Mouse (Mus musculus) heart, adult 11 months (tissue): ENCODE data around the gene Maip1.
A peak's percentile ranks its signal among the peaks of the same experiment; 100 is the strongest.

ENCODE experiments used
- DNase-seq: peaks from one replicate; pipeline ENCODE4 v3.0.0; 2022

Maip1 gene

GRCm38 (mm10) chr1:57406187-57407151, at the start of gene Maip1, which contains the start of gene Tyw5:
Gene Maip1 (plus strand): TSS chr1:57406328.
Gene Tyw5 (minus strand): TSS chr1:57407101.
- DNase-seq, result peak; percentile 98

DNA sequence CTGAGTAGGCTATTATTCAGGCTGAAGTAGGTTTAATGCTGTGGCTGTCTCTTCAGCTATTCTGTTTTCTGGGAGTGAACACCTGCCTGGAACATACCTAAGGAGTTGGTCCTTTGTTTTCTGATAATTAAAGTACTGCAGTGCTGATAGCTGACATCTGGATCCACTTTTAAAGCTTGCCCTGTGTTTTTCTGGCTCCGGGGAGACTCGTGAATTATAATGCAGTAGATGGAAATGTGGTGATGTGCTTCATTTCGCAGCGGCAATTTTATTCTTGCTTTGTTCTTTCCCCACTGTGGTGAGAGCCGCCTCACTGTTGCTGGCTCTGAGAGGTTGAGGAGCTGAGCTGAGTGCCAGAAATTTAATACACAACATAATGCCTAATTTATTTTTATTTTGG, 47.6 kb upstream of the Maip1 start:
- DNase-seq, result no peak

GRCm38 (mm10) chr1:57367446-57367845, 38.7 kb upstream of the Maip1 start:
- DNase-seq, result no peak

- DNase-seq, result no peak
Observed at GRCm38 (mm10) chr1:57369111-57369510, 37.0 kb upstream of the Maip1 start.

GRCm38 (mm10) chr1:57370451-57370850, 35.7 kb upstream of the Maip1 start:
- DNase-seq, result no peak

GRCm38 (mm10) chr1:57375276-57375675, 30.9 kb upstream of the Maip1 start:
- no peak for DNase-seq

DNA sequence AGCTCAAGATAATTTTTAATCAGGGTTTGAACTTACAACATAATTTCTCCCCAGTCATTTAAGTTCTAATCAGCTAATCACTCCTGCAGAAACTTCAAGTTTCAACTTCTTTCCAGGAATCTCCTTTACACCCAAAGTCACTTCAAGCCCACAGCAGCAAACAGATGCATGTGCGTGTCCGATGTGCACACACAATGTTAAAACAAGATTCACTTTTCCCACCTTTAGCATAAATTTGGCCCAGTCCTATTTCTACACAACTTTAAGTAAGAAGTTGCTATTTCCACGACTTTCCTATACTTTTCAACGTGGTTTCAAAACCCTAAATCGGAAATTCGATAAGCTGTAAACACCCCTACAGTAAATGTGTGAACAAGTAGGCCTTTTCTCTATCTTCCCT, 29.3 kb upstream of the Maip1 start:
- DNase-seq, result no peak

GRCm38 (mm10) chr1:57377376-57378341, 28.5 kb upstream of the Maip1 start, which contains the start of gene 1700066M21Rik:
Gene 1700066M21Rik (plus strand): TSS chr1:57377620.
- DNase-seq, result peak; percentile 99

GRCm38 (mm10) chr1:57386519-57386918, 19.6 kb upstream of the Maip1 start:
- DNase-seq, result no peak

- DNase-seq, result no peak
Observed at GRCm38 (mm10) chr1:57387876-57388275, 18.3 kb upstream of the Maip1 start.

GRCm38 (mm10) chr1:57388402-57389155, 17.5 kb upstream of the Maip1 start:
- DNase-seq, result peak; percentile 16

- DNase-seq, result no peak
Observed at GRCm38 (mm10) chr1:57390993-57391790, 14.9 kb upstream of the Maip1 start.

- DNase-seq, result peak; percentile 71
Observed at GRCm38 (mm10) chr1:57392417-57392816, 13.7 kb upstream of the Maip1 start.

DNA sequence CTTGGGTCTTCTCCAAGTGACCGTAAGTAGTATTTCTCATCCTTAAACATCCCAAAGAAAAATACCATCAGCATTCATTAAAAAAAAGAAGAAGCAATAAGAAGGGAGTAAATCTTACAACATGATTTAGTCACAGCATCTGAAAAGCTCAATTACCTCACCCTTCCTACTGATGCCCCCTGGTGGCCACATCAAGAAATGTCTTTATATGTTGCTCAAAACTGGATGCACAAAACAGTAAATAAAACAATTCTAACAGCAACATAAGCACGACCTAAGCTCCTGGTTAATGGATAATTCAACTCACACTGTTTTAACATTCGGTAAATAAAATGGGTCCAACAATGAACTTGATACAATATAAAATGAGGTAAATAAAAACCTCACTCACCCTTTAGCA, 12.1 kb upstream of the Maip1 start:
- no peak for DNase-seq

GRCm38 (mm10) chr1:57400321-57400720, 5.8 kb upstream of the Maip1 start:
- peak; percentile 19 for DNase-seq

DNA sequence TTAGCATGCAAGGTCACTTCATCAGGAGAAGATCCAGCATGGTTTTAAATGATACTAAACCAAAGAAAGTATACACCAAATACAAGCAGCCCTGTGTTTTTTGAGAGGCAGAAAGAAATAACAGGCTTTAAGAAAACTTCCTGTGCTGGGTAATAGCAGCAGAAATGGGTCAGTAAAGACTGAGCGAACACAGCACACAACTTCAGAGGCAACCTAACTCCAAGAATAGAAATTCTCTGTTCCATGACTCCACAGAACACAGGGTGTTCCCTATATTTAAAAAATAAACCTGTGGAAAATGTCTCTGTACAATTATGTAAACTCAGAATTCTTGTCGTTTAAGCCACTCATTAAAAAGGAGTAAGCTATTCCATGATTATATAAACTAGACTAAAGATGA, 5.3 kb upstream of the Maip1 start:
- no peak for DNase-seq

DNA sequence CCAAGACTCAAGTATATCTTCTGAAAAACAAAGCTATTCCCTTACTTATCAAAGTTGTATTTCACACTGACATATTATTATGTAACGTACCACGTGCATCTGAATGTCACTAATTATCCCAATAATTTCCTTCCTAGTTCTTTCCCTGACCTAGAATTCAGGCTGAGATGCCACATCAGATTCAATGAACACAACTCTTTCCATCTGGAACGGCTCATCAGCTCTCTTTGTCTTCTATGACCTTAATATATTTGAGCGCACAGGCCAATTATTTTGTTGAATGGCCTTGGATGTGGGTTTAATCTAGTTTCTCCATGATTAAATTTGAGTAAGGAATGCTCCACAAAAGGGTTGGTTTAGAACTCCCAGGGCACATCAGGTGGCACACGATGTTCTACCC, 4.0 kb upstream of the Maip1 start:
- DNase-seq, result no peak

GRCm38 (mm10) chr1:57408994-57409393, 2.9 kb downstream of the Maip1 start:
- peak; percentile 22 for DNase-seq

DNA sequence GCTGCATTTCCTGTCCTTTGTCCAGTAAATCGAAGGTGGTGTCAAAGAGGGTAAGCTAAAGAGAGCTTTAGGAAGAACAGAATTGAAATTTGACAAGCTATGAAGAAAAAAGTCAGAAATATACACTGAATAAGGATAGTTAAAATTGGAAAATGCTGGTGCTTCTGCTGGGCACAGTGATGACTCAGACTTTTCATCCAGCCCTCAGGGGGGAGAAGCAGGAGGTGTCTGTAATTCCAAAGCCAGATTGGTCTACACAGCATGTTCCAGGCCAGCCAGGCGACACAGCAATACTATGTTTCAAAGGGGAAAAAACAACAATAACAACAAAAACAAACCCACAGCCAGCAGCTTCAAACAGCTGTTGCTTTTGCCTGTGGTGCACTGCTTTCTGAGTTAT, 7.3 kb downstream of the Maip1 start:
- peak; percentile 65 for DNase-seq

- DNase-seq, result no peak
Observed at GRCm38 (mm10) chr1:57423696-57424095, 17.6 kb downstream of the Maip1 start.
